Mouse (Mus musculus) heart, postnatal 36 days (tissue): ENCODE data around the gene Tfdp1. TPM values are rescaled to one million over a fixed set of nuclear protein-coding genes. Genes with fewer than 3 reads are reported as not detected.
A peak's percentile ranks its signal among the peaks of the same experiment; 100 is the strongest.

Source experiments
- DNase-seq, 2 experiments: peaks; one replicate each; pipeline ENCODE4 v3.0.0; 2021 to 2022
- intact Hi-C: fragments of 180-260 bp; cut with DNase I; formaldehyde crosslinking; loops from one replicate; pipeline ENCODE4 v1.15.1; 2025
- total RNA-seq, 2 experiments: library from RNA; stranded (reverse); gene quantifications; 2 replicates each; pipeline ENCODE4 v1.2.3; 2021

Tfdp1 gene
- total RNA-seq, 2 experiments from 2014 or later, result 32.3 to 35.0 TPM

- intact Hi-C loops, result loop anchor here (1.0 to 5.0 kb wide), 5 partner anchors 21 to 339 kb away; partner anchors contain the start of gene Tmem255b
- no peak for DNase-seq
Observed at GRCm38 (mm10) chr8:13413823-13414390, 75.4 kb downstream of the Tfdp1 start.

GRCm38 (mm10) chr8:13415879-13416278, 77.3 kb downstream of the Tfdp1 start:
- intact Hi-C loops, result no loop called here
- peak in 1 of 2 experiments; percentile 42 for DNase-seq

- intact Hi-C loops, result no loop called here
- DNase-seq, result no peak
Observed at GRCm38 (mm10) chr8:13419111-13419639, 80.6 kb downstream of the Tfdp1 start.

GRCm38 (mm10) chr8:13420970-13421369, 82.4 kb downstream of the Tfdp1 start:
- intact Hi-C loops, result loop anchor here (10.0 kb wide), 1 partner anchor 516 kb away; no protein-coding TSS in a partner anchor
- no peak for DNase-seq

GRCm38 (mm10) chr8:13427351-13427750, 88.8 kb downstream of the Tfdp1 start:
- no peak for DNase-seq
- intact Hi-C loops, result loop anchor here (10.0 kb wide), 1 partner anchor 523 kb away; no protein-coding TSS in a partner anchor

Other genes with a start within 250 kb of the Tfdp1 start
- 10 to 100 TPM in 1 of 2 experiments, 1 to 10 TPM in 1; 7.5 to 11.0 TPM for gene Pcid2, start 233.3 kb upstream of the Tfdp1 start, total RNA-seq
- gene Cul4a, start 233.1 kb upstream of the Tfdp1 start, total RNA-seq, result 10 to 100 TPM; 77.2 to 81.4 TPM
- 100 to 1,000 TPM; 403 to 406 TPM for gene Lamp1, start 179.6 kb upstream of the Tfdp1 start, total RNA-seq
- 1 to 10 TPM; 4.8 to 4.9 TPM for gene Grtp1, start 138.1 kb upstream of the Tfdp1 start, total RNA-seq
- gene Adprhl1, start 84.6 kb upstream of the Tfdp1 start, total RNA-seq, result 100 to 1,000 TPM; 573 to 582 TPM
- 10 to 100 TPM; 49.1 to 58.1 TPM for gene Dcun1d2, start 50.6 kb upstream of the Tfdp1 start, total RNA-seq
- gene Tmco3, start 50.6 kb upstream of the Tfdp1 start, total RNA-seq, result 10 to 100 TPM; 29.4 to 29.7 TPM
- not detected for gene Atp4b, start 58.1 kb downstream of the Tfdp1 start, total RNA-seq
- not detected for gene Grk1, start 66.3 kb downstream of the Tfdp1 start, total RNA-seq
- 1 to 10 TPM; 6.3 to 6.7 TPM for gene Tmem255b, start 96.4 kb downstream of the Tfdp1 start, total RNA-seq
- 100 to 1,000 TPM; 117 to 135 TPM for gene Gas6, start 155.7 kb downstream of the Tfdp1 start, total RNA-seq
- gene 1700029H14Rik, start 223.7 kb downstream of the Tfdp1 start, total RNA-seq, result not detected